Mouse (Mus musculus): ENCODE measurements around the gene Insr. TPM values are rescaled to one million over a fixed set of nuclear protein-coding genes. Genes with fewer than 3 reads are reported as not detected.
"Not testable (repeated sequence)": the region's sequence is repeated elsewhere in the genome, so short reads cannot be mapped to it uniquely, and the experiment has no call there.

Insr gene
- polyA plus RNA-seq, 1 experiment from 2014 or later, result 65.5 TPM

DNA sequence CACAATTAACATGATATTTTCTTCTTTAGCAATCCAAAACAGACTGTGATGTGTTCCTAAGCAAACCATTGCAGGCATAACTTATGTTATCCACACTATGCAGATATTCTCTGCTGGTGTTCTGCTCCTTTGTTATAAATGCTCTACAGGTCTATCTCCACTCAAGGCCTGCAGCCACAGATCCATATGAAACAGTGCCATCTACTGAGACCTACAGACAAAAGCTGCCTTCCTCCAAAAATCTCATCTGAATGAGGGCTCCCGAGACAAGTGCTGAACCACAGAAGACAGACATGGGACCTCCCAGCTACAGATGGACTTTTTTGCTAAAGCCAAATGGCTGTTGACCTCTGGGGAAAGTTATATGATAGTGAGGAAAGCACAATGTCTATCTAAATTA is 132.9 kb downstream of the Insr start:
- Histone ChIP-seq H3K9ac (ENCODE audit: low read length) (no peak overlapping the region), H3K4me2 (ENCODE audit: low read depth, low read length) (no peak overlapping the region), H3K27me3 (ENCODE audit: control insufficient read depth, insufficient read depth, low read length) (no peaks in the 10 kb centered on the region), H3K4me3 (ENCODE audit: low read length) (no peak overlapping the region), H3K36me3 (ENCODE audit: control insufficient read depth, insufficient read depth) (no peaks in the 10 kb centered on the region), H3K9me3 (replicated peaks; ENCODE audit: control insufficient read depth, low read length) (no peaks in the 10 kb centered on the region), H3K4me1 (ENCODE audit: control insufficient read depth, insufficient read depth, low read length) (no peaks in the 10 kb centered on the region), H3K27ac (ENCODE audit: low read length) (no peak overlapping the region)
- WGBS, result 88% methylated on average over 1 of the region's 1 CpGs
- ATAC-seq (replicated peaks; ENCODE audit: extremely low read depth, insufficient read depth, low FRiP score), result no peak

DNA sequence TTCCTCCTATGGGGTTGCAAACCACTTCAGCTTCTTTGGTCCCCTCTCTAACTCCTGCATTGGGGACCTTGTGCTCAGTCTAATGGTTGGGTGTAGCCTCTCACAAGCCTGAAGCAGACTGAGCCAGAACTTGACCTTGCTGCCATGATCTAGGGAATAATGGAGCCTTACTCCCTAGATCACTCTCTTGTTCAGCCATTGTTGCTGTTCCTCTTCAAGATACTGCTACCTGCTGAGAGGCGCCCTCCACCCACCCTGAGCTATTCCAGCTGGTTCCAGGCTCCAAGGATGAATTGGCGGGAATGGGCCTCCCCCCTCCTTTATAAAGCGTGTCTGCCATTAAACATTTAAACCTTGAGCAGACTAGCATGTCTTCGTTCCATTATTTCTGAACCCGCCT is 179.0 kb downstream of the Insr start:
- not testable (repeated sequence) for H3K4me1 ChIP-seq (ENCODE audit: control insufficient read depth, insufficient read depth, low read length); ATAC-seq (replicated peaks; ENCODE audit: extremely low read depth, insufficient read depth, low FRiP score); H3K36me3 ChIP-seq (ENCODE audit: control insufficient read depth, insufficient read depth); H3K27me3 ChIP-seq (ENCODE audit: control insufficient read depth, insufficient read depth, low read length); H3K4me2 ChIP-seq (ENCODE audit: low read depth, low read length); H3K27ac ChIP-seq (ENCODE audit: low read length); H3K4me3 ChIP-seq (ENCODE audit: low read length); H3K9me3 ChIP-seq (replicated peaks; ENCODE audit: control insufficient read depth, low read length); H3K9ac ChIP-seq (ENCODE audit: low read length)
- WGBS, result 82% methylated on average over 5 of the region's 5 CpGs

Small RNA genes lying within 50 kb of the gene (microRNA-seq; reads per million reads assigned to microRNA genes)
- gene Gm25775, result not detected

Other genes with a start within 250 kb of the Insr start
- 0.84 and 1.6 TPM in 2 replicates for gene A430078G23Rik, start 73.8 kb upstream of the Insr start, polyA plus RNA-seq (2015; fragmentation: Nextera tagmentation; extraction: Ambion mirVana)
- 6.5 and 6.8 TPM in 2 replicates for gene Arhgef18, start 113.4 kb upstream of the Insr start, polyA plus RNA-seq (2015; fragmentation: Nextera tagmentation; extraction: Ambion mirVana)
- 5.3 and 6.2 TPM in 2 replicates for gene Pex11g, start 188.1 kb upstream of the Insr start, polyA plus RNA-seq (2015; fragmentation: Nextera tagmentation; extraction: Ambion mirVana)
- not detected in 2 replicates for gene Tex45, start 191.2 kb upstream of the Insr start, polyA plus RNA-seq (2015; fragmentation: Nextera tagmentation; extraction: Ambion mirVana)
- gene Zfp358, start 213.5 kb upstream of the Insr start, polyA plus RNA-seq (2015; fragmentation: Nextera tagmentation; extraction: Ambion mirVana), result 30.8 and 31.0 TPM in 2 replicates
- 51.9 and 55.0 TPM in 2 replicates for gene Mcoln1, start 220.8 kb upstream of the Insr start, polyA plus RNA-seq (2015; fragmentation: Nextera tagmentation; extraction: Ambion mirVana)
- 16.3 and 18.1 TPM in 2 replicates for gene Pnpla6, start 235.8 kb upstream of the Insr start, polyA plus RNA-seq (2015; fragmentation: Nextera tagmentation; extraction: Ambion mirVana)

All from heart, embryonic 16.5 days (tissue).